Mouse (Mus musculus) lung, postnatal 0 days (tissue): ENCODE results near the gene Rras. TPM values are rescaled to one million over a fixed set of nuclear protein-coding genes. Genes with fewer than 3 reads are reported as not detected.

Experiments
- ATAC-seq: fragments of 200-750 bp; cut with Nextera tagmentation; 2 replicates; pipeline ENCODE4 v1.8.0; 2017; ENCODE audit warnings: moderate library complexity
- DNase-seq: peaks from one replicate; pipeline ENCODE4 v3.0.0-alpha.2; 2016; ENCODE audit warnings: low spot score
- H3K27ac ChIP-seq: fragments of 300-500 bp; sonication (generic); 2 replicates; pipeline ENCODE4 v1.5.1; 2014; ENCODE audit warnings: antibody characterized with exemption, mild to moderate bottlenecking, low read length, mixed read lengths
- H3K27me3 ChIP-seq: fragments of 300-500 bp; sonication (generic); replicated peaks from 2 replicates; pipeline ENCODE4 v1.6.1; 2014; ENCODE audit warnings: low read length, mixed read lengths; ENCODE audit not compliant: insufficient read depth
- H3K36me3 ChIP-seq: fragments of 300-500 bp; sonication (generic); 2 replicates; pipeline ENCODE4 v1.6.1; 2014; ENCODE audit warnings: low read length, mixed read lengths; ENCODE audit not compliant: insufficient read depth
- H3K4me1 ChIP-seq: fragments of 300-500 bp; sonication (generic); 2 replicates; pipeline ENCODE4 v1.6.1; 2014; ENCODE audit warnings: antibody characterized with exemption, low read depth, low read length, mixed read lengths; ENCODE audit not compliant: insufficient read depth
- H3K4me2 ChIP-seq: fragments of 300-500 bp; sonication (generic); replicated peaks from 2 replicates; pipeline ENCODE4 v1.6.1; 2014; ENCODE audit warnings: low read depth, mild to moderate bottlenecking, low read length, moderate library complexity, mixed read lengths
- H3K4me3 ChIP-seq: fragments of 300-500 bp; sonication (generic); 2 replicates; pipeline ENCODE4 v1.5.1; 2014; ENCODE audit warnings: low read depth, low read length
- H3K9ac ChIP-seq: fragments of 300-500 bp; sonication (generic); replicated peaks from 2 replicates; pipeline ENCODE4 v1.6.1; 2014; ENCODE audit warnings: low read depth, mild to moderate bottlenecking
- H3K9me3 ChIP-seq: fragments of 300-500 bp; sonication (generic); 2 replicates; pipeline ENCODE4 v1.6.1; 2016; ENCODE audit warnings: low read length, mixed read lengths
- CTCF ChIP-seq: IDR thresholded peaks from 2 replicates; pipeline ENCODE4 v1.5.1; 2016; ENCODE audit warnings: antibody characterized with exemption, mild to moderate bottlenecking
- EP300 ChIP-seq: IDR thresholded peaks from 2 replicates; pipeline ENCODE4 v1.6.1; 2016; ENCODE audit warnings: antibody characterized with exemption, mild to moderate bottlenecking, control low read depth
- WGBS: fragments of 180-500 bp; shearing (Covaris S2); extraction: QIAGEN DNeasy Blood & Tissue Kit; methylation state at CpG from one replicate; pipeline ENCODE4 v1.1.7; 2014; 5-methylcytosine and 5-hydroxymethylcytosine counted together
- polyA plus RNA-seq: library from polyadenylated mRNA; unstranded; fragments of >200 nt; fragmentation: Nextera tagmentation; extraction: Ambion mirVana; gene quantifications from 2 replicates; pipeline ENCODE4 v1.2.1, GENCODE M21; 2015

Rras gene
- polyA plus RNA-seq, 1 experiment from 2014 or later = 160 TPM

DNA sequence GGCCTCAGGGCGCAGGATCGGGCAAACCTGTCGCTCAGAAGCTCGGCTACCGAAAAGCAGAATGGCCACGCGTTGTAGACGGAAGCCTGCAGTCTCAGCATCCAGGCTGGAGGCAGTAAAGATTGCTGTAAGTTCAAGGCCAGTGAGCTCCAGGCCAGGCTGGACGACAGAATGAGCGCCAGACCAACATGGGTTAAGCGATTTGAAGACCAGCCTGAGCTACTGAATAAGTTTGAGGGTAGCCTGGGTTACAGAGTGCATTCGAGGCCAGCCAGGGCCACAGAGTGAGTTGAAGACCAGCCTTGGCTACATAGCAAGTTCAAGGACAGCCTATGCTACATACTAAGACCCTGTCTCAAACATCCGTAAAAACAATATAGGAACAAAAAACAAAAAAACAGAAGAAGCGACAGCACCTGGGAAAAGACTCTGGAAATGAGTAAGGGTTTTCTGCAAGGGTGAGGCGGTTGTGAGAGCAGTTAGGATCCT lies 19.8 kb upstream of the Rras start:
- Histone ChIP-seq H3K4me1 (peaks cover 10% of the 10 kb centered on the region), H3K4me2 (peak overlapping the region; percentile 65), H3K9ac (peak overlapping the region; percentile 61), H3K9me3 (no peaks in the 10 kb centered on the region), H3K36me3 (peaks cover 23% of the 10 kb centered on the region), H3K27me3 (no peaks in the 10 kb centered on the region), H3K27ac (peak overlapping the region; percentile 87), H3K4me3 (peak overlapping the region; percentile 64)
- ATAC-seq = no peak
- no peak for DNase-seq
- TF ChIP-seq EP300 = no peak
- no peak for TF ChIP-seq CTCF
- WGBS = 1% methylated on average over 15 of the region's 15 CpGs

- Histone ChIP-seq H3K27ac (peak within 1 kb of the TSS; percentile 87), H3K9ac (peak within 1 kb of the TSS; percentile 61), H3K9me3 (no peaks in the 10 kb centered on the region), H3K27me3 (no peaks in the 10 kb centered on the region), H3K4me1 (peaks cover 10% of the 10 kb centered on the region), H3K4me2 (peak within 1 kb of the TSS; percentile 65), H3K4me3 (peak within 1 kb of the TSS; percentile 64), H3K36me3 (peaks cover 28% of the 10 kb centered on the region)
- DNase-seq (peak; percentile 56), ATAC-seq (no peak)
- no peak for TF ChIP-seq EP300
- no peak for TF ChIP-seq CTCF
- 2% methylated on average over 18 of the region's 18 CpGs for WGBS
These were observed 19.2 kb upstream of the Rras start, which contains the start of gene Bcl2l12 for GRCm38 (mm10) chr7:44998501-44998955. Gene Bcl2l12, minus strand, starts transcription at chr7:44998712.

GRCm38 (mm10) chr7:44999753-45000152 lies 18.0 kb upstream of the Rras start:
- WGBS = 52% methylated on average over 11 of the region's 11 CpGs
- peak; percentile 30 for DNase-seq
- Histone ChIP-seq H3K27ac (no peak overlapping the region), H3K4me1 (peaks cover 10% of the 10 kb centered on the region), H3K4me2 (peak overlapping the region; percentile 25; the same call in 1 of the 2 replicates), H3K9ac (no peak overlapping the region), H3K4me3 (no peak overlapping the region), H3K36me3 (peaks cover 29% of the 10 kb centered on the region), H3K27me3 (no peaks in the 10 kb centered on the region), H3K9me3 (no peaks in the 10 kb centered on the region)
- TF ChIP-seq EP300 = no peak
- no peak for TF ChIP-seq CTCF
- ATAC-seq = no peak

GRCm38 (mm10) chr7:45000539-45001114 lies 17.1 kb upstream of the Rras start:
- no peaks in the 10 kb centered on the region for H3K27me3 ChIP-seq
- peak; percentile 19 for DNase-seq
- H3K9me3 ChIP-seq = no peaks in the 10 kb centered on the region
- H3K27ac ChIP-seq = no peak overlapping the region
- H3K4me1 ChIP-seq = peaks cover 10% of the 10 kb centered on the region
- TF ChIP-seq CTCF (no peak), EP300 (no peak)
- H3K4me2 ChIP-seq = no peak overlapping the region
- no peak overlapping the region for H3K4me3 ChIP-seq
- H3K36me3 ChIP-seq = peaks cover 35% of the 10 kb centered on the region
- ATAC-seq = no peak
- WGBS = 78% methylated on average over 21 of the region's 21 CpGs
- H3K9ac ChIP-seq = no peak overlapping the region

DNA sequence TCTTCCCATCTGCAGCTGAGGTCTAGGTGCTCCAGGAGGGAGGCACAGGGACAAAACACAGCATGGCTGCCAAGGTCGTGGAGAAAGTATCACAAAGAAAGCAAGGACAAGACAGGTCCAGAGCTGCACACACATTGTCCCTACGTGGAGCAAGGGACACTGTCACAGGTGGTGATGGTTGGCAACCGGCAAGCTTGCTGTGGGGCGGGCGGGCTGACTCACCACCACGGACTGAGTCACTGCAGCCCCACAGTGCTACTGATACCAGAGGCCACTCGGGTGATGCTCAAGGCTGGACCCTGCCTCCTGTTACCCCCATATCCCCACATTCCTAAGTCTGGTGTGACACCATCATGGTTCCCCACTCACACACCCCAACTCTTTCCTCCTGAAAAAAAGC lies 15.3 kb upstream of the Rras start:
- DNase-seq (no peak), ATAC-seq (no peak)
- H3K9ac ChIP-seq = no peak overlapping the region
- H3K4me2 ChIP-seq = no peak overlapping the region
- no peak overlapping the region for H3K4me3 ChIP-seq
- H3K9me3 ChIP-seq = no peaks in the 10 kb centered on the region
- peaks cover 5% of the 10 kb centered on the region for H3K4me1 ChIP-seq
- WGBS = 82% methylated on average over 7 of the region's 7 CpGs
- TF ChIP-seq CTCF (no peak), EP300 (no peak)
- peaks cover 50% of the 10 kb centered on the region for H3K36me3 ChIP-seq
- no peak overlapping the region for H3K27ac ChIP-seq
- H3K27me3 ChIP-seq = no peaks in the 10 kb centered on the region

GRCm38 (mm10) chr7:45004546-45004945 lies 13.2 kb upstream of the Rras start:
- Histone ChIP-seq H3K27me3 (no peaks in the 10 kb centered on the region), H3K27ac (no peak overlapping the region), H3K4me3 (no peak overlapping the region), H3K4me1 (peaks cover 5% of the 10 kb centered on the region), H3K4me2 (no peak overlapping the region), H3K9ac (no peak overlapping the region), H3K9me3 (no peaks in the 10 kb centered on the region), H3K36me3 (peaks cover 62% of the 10 kb centered on the region)
- ATAC-seq = no peak
- no peak for TF ChIP-seq EP300
- TF ChIP-seq CTCF = no peak
- WGBS = 37% methylated on average over 3 of the region's 3 CpGs
- no peak for DNase-seq
